Mouse (Mus musculus): ENCODE results near the gene Cdk12.

Gene Cdk12

GRCm38 (mm10) chr11:98260706-98261479 lies 58.0 kb downstream of the Cdk12 start:
- no peak for DNase-seq (ENCODE audit: low spot score in 2 of 2)

DNA sequence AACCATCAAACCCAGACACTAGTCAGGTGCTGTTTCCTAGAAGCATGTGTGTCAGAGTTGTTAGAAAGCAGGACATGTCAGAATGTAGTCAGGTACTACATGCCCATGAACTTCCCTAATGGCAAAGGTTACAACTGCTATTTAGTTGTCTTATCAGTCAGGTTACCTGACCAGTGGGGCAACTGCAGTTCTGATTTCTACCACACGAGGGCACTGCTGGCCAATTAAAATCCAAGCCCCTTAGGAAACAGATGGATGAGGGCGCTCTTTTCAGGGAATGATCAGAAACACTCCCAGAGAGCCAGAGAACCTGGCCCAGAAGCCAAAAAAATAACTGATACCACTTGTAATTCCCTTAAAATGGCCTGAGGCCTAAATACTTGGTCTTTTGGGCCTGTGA lies 62.2 kb downstream of the Cdk12 start:
- DNase-seq (ENCODE audit: low spot score in 2 of 2), result peak; percentile 84 to 92

DNA sequence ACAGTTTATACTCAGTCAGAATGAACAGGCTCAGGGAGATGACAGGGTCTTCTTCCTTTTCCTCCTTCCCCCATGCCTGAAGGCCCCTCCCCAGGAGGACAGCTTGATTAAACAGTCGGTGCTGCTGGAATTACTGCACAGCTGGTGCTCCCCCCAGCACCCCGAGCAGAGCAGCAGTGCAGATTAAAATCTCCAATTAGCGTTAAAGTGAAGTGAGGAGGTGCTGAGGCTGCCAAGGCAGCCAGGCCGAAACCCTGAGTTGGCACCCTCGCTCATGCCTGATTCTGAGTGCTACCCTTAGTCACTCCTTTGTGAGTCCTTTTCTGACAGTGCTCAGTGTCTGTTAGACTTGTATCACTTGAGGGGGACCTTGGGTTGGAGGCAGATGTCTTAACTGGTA lies 63.0 kb downstream of the Cdk12 start:
- DNase-seq (ENCODE audit: low spot score in 2 of 2), result no peak

DNA sequence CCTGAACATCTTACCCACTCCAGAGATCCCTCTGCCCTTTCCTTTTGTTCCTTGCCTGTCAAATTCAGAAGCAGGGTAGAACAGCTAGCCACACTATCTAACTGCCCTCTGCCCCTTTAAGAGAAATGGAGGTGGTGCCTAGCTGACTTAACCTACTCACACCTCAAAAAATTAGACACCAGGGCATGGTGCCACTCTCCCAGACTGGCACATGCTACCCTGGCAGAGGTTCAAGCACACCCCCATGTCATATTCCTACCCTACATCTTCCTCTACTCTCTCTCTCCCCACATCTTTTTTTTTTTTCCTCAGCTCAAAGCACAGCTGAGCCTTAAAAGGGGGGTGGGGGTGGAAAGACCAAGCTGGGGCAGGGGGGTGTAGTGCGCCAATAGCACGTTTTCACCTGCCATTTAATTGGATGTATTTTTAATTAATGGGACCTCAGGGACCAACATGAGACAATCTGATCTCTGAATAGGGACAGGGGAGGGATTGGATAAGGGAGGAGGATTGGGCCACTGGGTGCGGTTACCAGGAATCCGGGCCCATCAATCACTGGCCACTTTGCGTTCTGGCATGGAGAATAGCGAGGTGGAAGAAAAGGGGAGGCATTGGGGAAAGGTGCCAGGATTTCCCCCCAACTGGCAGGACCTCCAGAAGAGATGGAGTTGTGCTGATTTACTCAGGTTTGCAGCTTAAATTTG lies 64.0 kb downstream of the Cdk12 start:
- DNase-seq (ENCODE audit: low spot score in 2 of 2), result no peak

DNA sequence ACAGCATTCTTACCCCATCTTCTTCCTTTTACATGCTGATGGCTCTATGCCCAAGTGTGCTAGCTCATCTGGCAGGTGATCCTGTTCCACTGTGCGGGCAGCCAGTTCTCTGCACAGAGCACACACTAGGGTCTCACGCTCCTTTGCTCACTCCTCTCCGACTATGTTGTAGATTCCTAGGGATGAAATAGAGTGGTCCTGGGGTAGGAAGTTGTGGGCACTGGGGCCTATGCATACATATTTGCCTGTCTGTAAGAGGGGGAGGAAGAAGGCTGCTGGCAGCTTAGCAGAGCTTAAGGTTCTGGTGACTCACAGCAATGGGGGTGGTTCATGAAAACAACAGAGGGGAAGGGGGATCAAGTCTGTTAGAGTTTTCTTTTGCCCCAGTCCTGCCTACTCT lies 67.2 kb downstream of the Cdk12 start:
- DNase-seq (ENCODE audit: low spot score in 2 of 2), result no peak

DNA sequence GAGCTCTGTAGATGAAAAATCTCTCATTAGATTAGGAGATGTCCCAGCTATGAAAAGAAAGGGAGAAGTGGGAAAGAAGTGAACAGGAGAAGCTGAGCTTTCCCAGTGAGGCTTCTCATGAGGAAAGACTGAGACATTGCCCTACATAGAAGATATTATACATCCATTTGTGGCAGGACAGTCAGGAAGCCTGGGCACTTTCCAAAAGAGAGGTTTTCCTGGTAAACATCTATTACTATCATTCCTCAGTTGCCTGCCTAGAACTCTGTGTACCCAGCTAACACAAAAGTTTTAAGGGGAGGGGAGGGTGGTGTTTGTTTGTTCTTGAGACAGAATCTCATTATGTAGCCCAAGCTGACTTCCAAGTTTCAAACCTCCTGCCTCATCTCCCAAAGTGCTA lies 67.6 kb downstream of the Cdk12 start:
- no peak for DNase-seq (ENCODE audit: low spot score in 2 of 2)

DNA sequence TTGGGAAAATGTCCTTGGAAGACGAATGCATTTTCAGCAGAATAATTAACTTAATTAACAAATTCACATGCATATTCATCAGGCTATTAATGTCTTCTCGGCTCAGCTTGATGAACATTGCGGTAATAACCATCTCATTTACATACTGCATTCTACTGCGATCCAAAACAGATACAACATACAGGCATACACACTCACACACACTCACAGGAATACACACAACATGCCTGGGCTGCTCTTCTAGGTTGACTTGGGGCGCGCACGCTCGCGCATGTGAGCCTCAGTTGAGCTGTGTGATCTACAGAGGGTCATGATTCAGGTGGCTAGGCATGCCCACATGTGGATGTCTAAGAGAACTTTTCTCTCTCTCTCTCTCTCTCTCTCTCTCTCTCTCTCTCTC lies 80.9 kb downstream of the Cdk12 start:
- DNase-seq (ENCODE audit: low spot score in 2 of 2), result no peak

DNA sequence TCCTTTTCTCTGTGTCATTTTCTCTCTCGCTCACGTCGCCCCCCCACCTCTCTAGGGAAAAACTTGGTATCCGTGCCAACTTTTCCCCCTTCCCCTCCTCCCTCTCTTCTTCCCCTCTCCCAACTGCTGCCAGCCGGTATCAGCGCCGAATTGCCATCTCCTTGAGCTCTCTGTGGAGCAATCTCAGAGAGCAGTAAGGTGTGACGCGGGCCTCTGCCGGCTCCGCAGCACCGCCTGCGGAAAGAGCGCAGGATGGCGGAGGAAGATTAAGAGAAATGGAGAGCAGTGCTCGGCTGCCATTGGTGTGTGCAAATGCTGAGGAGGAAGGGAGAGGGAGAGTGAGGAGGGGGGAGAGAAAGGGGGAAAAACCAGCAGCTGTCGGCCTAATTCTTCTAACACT lies 81.4 kb downstream of the Cdk12 start:
- DNase-seq (ENCODE audit: low spot score in 2 of 2), result peak in 1 of 2 experiments; percentile 41

DNA sequence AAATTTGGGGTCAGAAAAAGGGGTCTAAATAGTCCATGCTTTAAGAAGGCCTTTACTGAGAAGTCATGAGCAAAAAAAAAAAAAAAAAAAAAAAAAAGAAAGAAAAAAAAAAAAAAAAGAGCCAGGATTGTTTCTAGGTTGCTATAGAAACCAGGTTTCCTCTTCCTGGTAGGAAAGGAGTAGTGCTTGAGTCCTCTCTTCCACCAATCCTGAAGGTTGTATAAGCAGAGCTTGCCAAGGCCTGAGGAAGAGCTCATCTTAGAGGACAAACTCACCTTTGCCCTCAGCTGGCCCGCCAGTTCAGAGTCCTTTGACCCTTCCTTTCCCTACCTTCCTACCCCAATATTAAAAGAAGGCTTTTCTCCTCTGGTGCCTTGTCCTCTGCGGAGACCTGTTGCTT lies 82.5 kb downstream of the Cdk12 start:
- no peak for DNase-seq (ENCODE audit: low spot score in 2 of 2)

- no peak for DNase-seq (ENCODE audit: low spot score in 2 of 2)
Observed at GRCm38 (mm10) chr11:98287531-98287930, 84.7 kb downstream of the Cdk12 start.

- no peak for DNase-seq (ENCODE audit: low spot score in 2 of 2)
Observed at GRCm38 (mm10) chr11:98287961-98288360, 85.1 kb downstream of the Cdk12 start.

- DNase-seq (ENCODE audit: low spot score in 2 of 2), result no peak
Observed at GRCm38 (mm10) chr11:98289873-98290272, 87.0 kb downstream of the Cdk12 start.

DNA sequence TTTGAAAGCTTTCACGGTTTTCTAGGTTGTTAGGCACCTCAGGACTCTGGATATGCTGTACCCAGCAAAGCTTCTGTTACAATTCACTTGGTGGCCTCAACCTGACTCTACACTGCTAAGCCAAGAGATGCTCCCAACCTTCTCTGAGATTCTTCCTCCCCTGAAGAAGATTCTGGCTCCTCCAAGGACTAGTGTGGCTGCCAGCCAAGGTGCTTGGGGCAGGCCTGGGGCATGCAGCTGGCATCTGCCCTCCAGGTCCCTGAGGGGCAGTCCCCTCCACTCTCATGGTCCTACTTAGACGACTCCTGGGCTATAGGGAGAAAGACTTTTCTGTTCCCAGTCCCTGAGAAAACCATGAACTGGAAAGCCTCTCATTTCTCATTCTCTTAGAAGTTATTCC lies 88.0 kb downstream of the Cdk12 start:
- DNase-seq (ENCODE audit: low spot score in 2 of 2), result no peak

- no peak for DNase-seq (ENCODE audit: low spot score in 2 of 2)
Observed at GRCm38 (mm10) chr11:98293070-98293469, 90.2 kb downstream of the Cdk12 start.

DNA sequence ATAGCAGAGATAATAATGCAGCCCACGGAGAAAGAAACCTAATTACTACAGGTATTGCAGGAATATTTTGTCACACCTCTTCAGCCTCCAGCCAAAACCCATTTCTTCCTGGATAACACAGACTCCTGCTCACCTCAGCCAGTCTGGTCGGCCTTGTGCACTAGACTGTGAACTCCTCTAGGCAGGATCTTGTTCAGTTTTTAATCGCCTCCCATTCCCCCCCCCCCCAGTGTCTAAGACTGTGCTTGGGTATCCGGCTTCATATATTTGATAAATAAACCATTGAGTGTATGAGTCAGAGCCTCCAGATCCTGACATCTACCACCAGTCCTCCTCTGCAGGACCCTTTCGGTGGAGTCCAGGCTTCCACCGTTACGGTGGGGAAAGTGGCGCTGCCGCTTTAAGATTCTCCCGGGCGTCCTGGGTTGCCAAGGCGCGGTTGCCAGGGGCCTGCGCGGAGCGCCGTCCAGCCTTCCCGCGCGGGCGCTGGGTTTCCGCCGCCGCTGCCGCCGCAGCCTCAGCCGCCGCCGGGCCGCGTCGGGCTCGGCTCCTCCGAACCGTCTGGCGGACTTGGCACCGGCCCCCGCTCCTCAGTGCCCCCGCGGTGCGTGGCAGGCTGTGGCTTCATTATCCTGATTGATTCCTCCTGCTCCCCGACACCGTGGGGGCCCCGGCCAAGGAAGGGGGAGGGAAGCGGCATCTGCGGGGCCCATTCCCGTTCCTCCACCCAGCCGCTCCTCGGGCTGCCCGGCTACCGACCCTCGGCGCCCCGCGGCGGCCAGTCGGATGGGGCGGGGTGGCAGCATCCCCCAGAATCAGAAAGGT lies 91.5 kb downstream of the Cdk12 start:
- DNase-seq (ENCODE audit: low spot score in 2 of 2), result peak; percentile 63 to 64

DNA sequence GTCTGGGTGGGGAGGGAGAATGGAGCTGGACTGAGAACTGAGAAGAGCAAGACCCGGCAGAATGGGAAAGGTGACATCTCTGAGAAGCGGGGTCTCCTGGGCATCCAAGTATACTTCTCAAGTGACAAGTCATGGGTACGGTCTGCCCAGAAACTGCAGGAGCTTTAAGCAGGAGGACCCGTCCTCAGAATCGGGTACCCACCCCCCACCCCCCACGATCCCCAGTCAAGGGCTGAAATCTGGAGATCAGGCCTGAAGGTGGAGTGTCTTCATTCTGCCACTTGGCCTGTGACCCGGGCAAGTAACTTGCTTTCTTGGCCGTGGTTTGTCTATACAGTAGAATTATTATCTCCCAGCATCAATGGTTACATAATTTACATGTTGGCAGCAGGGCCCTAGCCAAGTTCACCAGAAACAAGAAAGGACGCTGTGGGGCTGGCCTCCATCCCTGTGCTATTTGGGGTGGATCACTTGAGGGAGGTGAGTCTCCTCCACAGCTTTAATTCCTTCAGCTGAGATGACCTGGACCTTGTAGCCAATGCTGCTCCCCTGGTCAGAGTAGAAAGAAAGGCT lies 92.2 kb downstream of the Cdk12 start:
- DNase-seq (ENCODE audit: low spot score in 2 of 2), result peak in 1 of 2 experiments; percentile 18

DNA sequence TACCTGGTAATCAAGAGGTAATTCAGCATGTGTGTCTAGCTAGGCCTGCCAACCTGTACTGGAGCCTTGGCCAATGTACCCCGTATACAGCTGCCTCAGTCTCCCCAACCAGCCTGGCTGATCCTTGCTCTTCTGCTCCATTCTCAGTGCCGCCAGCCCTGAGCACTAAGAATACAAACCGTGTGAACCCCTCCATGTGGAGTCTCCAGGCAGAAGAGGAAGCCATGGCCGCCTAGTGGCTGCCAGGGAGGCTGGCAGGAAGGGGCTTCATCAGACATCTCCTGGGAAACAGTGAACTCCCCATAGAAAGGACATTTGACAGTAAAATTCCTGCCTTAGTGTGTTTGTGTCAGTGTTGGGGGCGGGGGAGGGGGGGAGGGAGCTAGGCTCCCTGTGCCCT lies 93.4 kb downstream of the Cdk12 start:
- DNase-seq (ENCODE audit: low spot score in 2 of 2), result peak in 1 of 2 experiments; percentile 43

- DNase-seq (ENCODE audit: low spot score in 2 of 2), result no peak
Observed at GRCm38 (mm10) chr11:98296916-98297315, 94.1 kb downstream of the Cdk12 start.

DNA sequence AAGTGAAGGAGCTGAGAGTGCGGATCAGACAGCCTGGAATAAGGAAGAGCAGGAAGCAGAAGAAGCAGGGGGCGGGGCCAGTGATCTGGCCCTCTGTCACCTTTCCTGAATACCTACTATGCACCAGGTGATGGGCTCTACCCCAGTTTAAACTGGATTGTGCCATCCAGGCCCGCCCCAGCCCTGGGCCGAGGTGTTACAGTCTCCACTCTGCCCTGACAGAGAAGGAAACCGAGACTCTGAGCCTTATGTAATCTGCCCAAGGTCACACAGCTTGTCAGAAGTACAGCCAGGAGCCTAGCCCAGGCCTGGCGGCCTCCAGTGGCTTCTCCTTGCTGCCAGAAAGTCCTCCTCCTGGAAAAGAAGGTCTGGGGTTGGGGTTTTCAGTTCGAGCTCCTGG lies 94.9 kb downstream of the Cdk12 start:
- DNase-seq (ENCODE audit: low spot score in 2 of 2), result no peak

- DNase-seq (ENCODE audit: low spot score in 2 of 2), result no peak
Observed at GRCm38 (mm10) chr11:98298484-98299205, 95.8 kb downstream of the Cdk12 start.

DNA sequence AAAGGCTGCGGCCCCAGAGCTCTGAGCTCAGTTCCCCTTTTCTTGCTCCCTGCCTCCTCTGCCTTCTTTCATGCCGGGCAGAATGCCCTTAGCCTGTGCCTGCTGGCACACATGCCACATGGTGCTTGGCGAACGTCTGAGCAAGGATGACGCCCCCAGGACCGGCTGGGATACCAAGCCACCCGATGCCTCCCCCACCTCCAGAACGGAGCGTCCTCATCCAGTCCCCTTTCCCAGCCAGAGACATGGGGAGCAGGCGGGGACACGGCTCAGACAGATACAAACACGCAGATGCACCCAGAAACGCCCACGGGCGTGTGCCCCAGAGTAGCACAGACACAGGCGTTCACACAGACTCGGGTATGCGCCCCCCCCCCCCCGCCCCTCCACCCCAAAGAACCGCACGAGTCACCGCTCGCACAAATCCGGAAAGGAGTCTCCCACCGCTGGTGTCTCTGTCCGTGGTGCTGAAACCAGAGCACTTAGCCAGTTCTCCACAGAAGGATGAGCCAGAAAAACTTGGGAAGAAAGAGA lies 111.0 kb downstream of the Cdk12 start:
- no peak for DNase-seq (ENCODE audit: low spot score in 2 of 2)

Data from frontal cortex, postnatal 25 days (tissue).